Mouse (Mus musculus) cortical plate, adult 2 months (tissue): ENCODE data around the gene Khnyn.

Experiments
- CTCF ChIP-seq: fragments of 200-500 bp; IDR thresholded peaks from 2 replicates; pipeline ENCODE4 v1.5.1; 2011; ENCODE audit warnings: mild to moderate bottlenecking, control low read depth, low read length; ENCODE audit not compliant: insufficient read depth; ENCODE audit errors: extremely low read depth
- POLR2A ChIP-seq: fragments of 200-500 bp; IDR thresholded peaks from 2 replicates; pipeline ENCODE4 v1.6.1; 2011; ENCODE audit warnings: mild to moderate bottlenecking, low read length, control low read depth; ENCODE audit not compliant: insufficient read depth; ENCODE audit errors: extremely low read depth

GRCm38 (mm10) chr14:55929263-55929997, 44.7 kb downstream of the Khnyn start:
- TF ChIP-seq POLR2A = no peak
- TF ChIP-seq CTCF = no peak
